Mouse (Mus musculus) bone marrow, adult 2 months (tissue): ENCODE results near the gene Trpm5.

ENCODE experiments used
- CTCF ChIP-seq: fragments of 200-500 bp; IDR thresholded peaks from 2 replicates; pipeline ENCODE4 v1.5.1; 2011; ENCODE audit warnings: low read length, control low read depth; ENCODE audit not compliant: control insufficient read depth, insufficient read depth
- POLR2A ChIP-seq: fragments of 200-500 bp; IDR thresholded peaks from 2 replicates; pipeline ENCODE4 v1.6.1; 2011; ENCODE audit warnings: low read depth, mild to moderate bottlenecking, control low read depth, low read length, borderline replicate concordance; ENCODE audit not compliant: control insufficient read depth

- TF ChIP-seq CTCF: no peak
- no peak for TF ChIP-seq POLR2A
Measured at GRCm38 (mm10) chr7:143057023-143057422, 37.4 kb downstream of the Trpm5 start.
